Mouse (Mus musculus) bone marrow macrophage, adult 2 months (primary cell): ENCODE measurements around the gene Irf2bpl.

Experiments used
- CTCF ChIP-seq: IDR thresholded peaks from 2 replicates; pipeline ENCODE4 v1.5.1; 2012; ENCODE audit warnings: low read depth, mild to moderate bottlenecking, low read length, moderate library complexity
- POLR2A ChIP-seq: IDR thresholded peaks from 2 replicates; pipeline ENCODE4 v1.6.1; 2012; ENCODE audit warnings: mild to moderate bottlenecking, low read depth, low read length, borderline replicate concordance

GRCm38 (mm10) chr12:86878426-86879353, 5.9 kb downstream of the Irf2bpl start:
- TF ChIP-seq CTCF (no peak), POLR2A (no peak)
